Mouse (Mus musculus) spleen, adult 2 months (tissue): ENCODE results near the gene Ctsc.
"Not testable (repeated sequence)": the region's sequence is repeated elsewhere in the genome, so short reads cannot be mapped to it uniquely, and the experiment has no call there.

ENCODE experiments used
- CTCF ChIP-seq: fragments of 200-500 bp; IDR thresholded peaks from 2 replicates; pipeline ENCODE4 v1.5.1; 2011; ENCODE audit warnings: mild to moderate bottlenecking, inconsistent platforms; ENCODE audit not compliant: insufficient read depth, insufficient read length, insufficient replicate concordance; ENCODE audit errors: extremely low read depth
- POLR2A ChIP-seq: fragments of 200-500 bp; IDR thresholded peaks from 2 replicates; pipeline ENCODE4 v1.6.1; 2011; ENCODE audit warnings: low read depth, low read length, inconsistent platforms

- not testable (repeated sequence) for TF ChIP-seq POLR2A, CTCF
Observed at GRCm38 (mm10) chr7:88250380-88250779, 27.5 kb upstream of the Ctsc start.
